Comparison of ENCODE assay signal across 24 mouse cellular contexts in genomic region chr13:58924486-58924885, GRCm38 (mm10).
DNase-seq lines count a peak whose midpoint lies in the region; ATAC-seq and TF ChIP-seq lines count a peak whose summit lies in the region.
"Had no signal": no experiment of that assay in that cellular context is flagged by ENCODE, and none has a peak within 500 bp of the region (broad histone marks: within the 10 kb centered on the region; RNA-seq: fewer than 3 reads in every experiment).

No protein-coding gene starts in this region.

- H3K4me1 ChIP-seq in forebrain, embryonic 10.5 days, result peaks cover 47% of the 10 kb centered on the region
- H3K4me1 ChIP-seq in forebrain, embryonic 16.5 days (replicated peaks; ENCODE audit: control insufficient read depth, insufficient read depth, low read length), result peaks cover 28% of the 10 kb centered on the region
- peaks cover 2% of the 10 kb centered on the region; the same call in 1 of the 2 replicates for H3K4me1 ChIP-seq in midbrain, embryonic 11.5 days (ENCODE audit: control insufficient read depth, insufficient read depth, low read length)
- peaks cover 22% of the 10 kb centered on the region for H3K4me1 ChIP-seq in midbrain, embryonic 10.5 days
- H3K4me1 ChIP-seq: embryonic facial prominence, embryonic 15.5 days had no signal

- no peak overlapping the region for H3K4me3 ChIP-seq in forebrain, embryonic 10.5 days
- H3K4me3 ChIP-seq in forebrain, embryonic 16.5 days (replicated peaks; ENCODE audit: low read length), result no peak overlapping the region
- no peak overlapping the region for H3K4me3 ChIP-seq in layer of hippocampus, adult 2 months
- no peak overlapping the region for H3K4me3 ChIP-seq in midbrain, embryonic 11.5 days (ENCODE audit: low read depth, low read length)
- no peak overlapping the region for H3K4me3 ChIP-seq in midbrain, embryonic 10.5 days
- H3K4me3 ChIP-seq: embryonic facial prominence, embryonic 15.5 days; erythroblast, embryonic 14.5 days; gastrocnemius, adult 2 months; hindbrain, embryonic 12.5 days had no signal

- 0 out of 2 replicates have a peak overlapping the region, but pooled peaks have one; percentile 31 for H3K27ac ChIP-seq in forebrain, embryonic 10.5 days
- no peak overlapping the region for H3K27ac ChIP-seq in forebrain, embryonic 16.5 days (ENCODE audit: low read length)
- 0 out of 2 replicates have a peak overlapping the region, but pooled peaks have one; percentile 7 for H3K27ac ChIP-seq in layer of hippocampus, adult 2 months
- no peak overlapping the region for H3K27ac ChIP-seq in midbrain, embryonic 11.5 days (ENCODE audit: low read depth, low read length)
- no peak overlapping the region for H3K27ac ChIP-seq in midbrain, embryonic 10.5 days (replicated peaks)
- H3K27ac ChIP-seq: embryonic facial prominence, embryonic 15.5 days; gastrocnemius, adult 2 months; hindbrain, embryonic 12.5 days had no signal

- no peak overlapping the region for H3K4me2 ChIP-seq in forebrain, embryonic 16.5 days (ENCODE audit: low read length)
- no peak overlapping the region for H3K4me2 ChIP-seq in midbrain, embryonic 11.5 days
- H3K4me2 ChIP-seq: embryonic facial prominence, embryonic 15.5 days; hindbrain, embryonic 12.5 days had no signal

- ATAC-seq in forebrain, embryonic 16.5 days, result no peak
- ATAC-seq in midbrain, embryonic 11.5 days (ENCODE audit: low FRiP score), result no peak
- ATAC-seq: CD4-positive, CD25-positive, alpha-beta regulatory T cell, adult 4 months; hindbrain, embryonic 16.5 days; inflammation-experienced regulatory T-cells, adult 6 months had no signal

- WGBS in forebrain, embryonic 10.5 days, result 82% methylated on average over 3 of the region's 3 CpGs
- 21% methylated on average over 3 of the region's 3 CpGs for WGBS in forebrain, embryonic 16.5 days
- WGBS in midbrain, embryonic 11.5 days, result 77% methylated on average over 3 of the region's 3 CpGs
- WGBS in midbrain, embryonic 10.5 days, result 86% methylated on average over 3 of the region's 3 CpGs

- DNase-seq in forebrain, embryonic 10.5 days (ENCODE audit: extremely low spot score, low spot score), result no peak
- no peak for DNase-seq in layer of hippocampus, adult 2 months (ENCODE audit: low spot score in 2 of 2)
- no peak for DNase-seq in layer of hippocampus, adult 8-10 months (ENCODE audit: low spot score in 2 of 2)
- peak; percentile 69 for DNase-seq in midbrain, embryonic 11.5 days (ENCODE audit: low spot score, missing footprints)
- no peak for DNase-seq in midbrain, embryonic 10.5 days (ENCODE audit: low spot score)
- DNase-seq in retina, postnatal 1 day, result no peak
- DNase-seq: adrenal gland, adult 8-10 months; B cell, adult 2 months; cerebellum, adult 11 months; cerebellum, adult 8-10 months; cerebellum, postnatal 14 days; embryo, embryonic 11 days; gastrocnemius, adult 2 months; gastrocnemius, postnatal 25 days; heart, postnatal 10 days; heart, postnatal 4 days had no signal

- no peaks in the 10 kb centered on the region for H3K27me3 ChIP-seq in forebrain, embryonic 10.5 days (ENCODE audit: poor library complexity, severe bottlenecking)
- H3K27me3 ChIP-seq in forebrain, embryonic 16.5 days (replicated peaks; ENCODE audit: control insufficient read depth, insufficient read depth, low read length), result no peaks in the 10 kb centered on the region
- H3K27me3 ChIP-seq in midbrain, embryonic 11.5 days (ENCODE audit: control insufficient read depth, insufficient read depth, low read length), result no peaks in the 10 kb centered on the region
- no peaks in the 10 kb centered on the region for H3K27me3 ChIP-seq in midbrain, embryonic 10.5 days (ENCODE audit: low read depth, poor library complexity, severe bottlenecking)
- H3K27me3 ChIP-seq: embryonic facial prominence, embryonic 15.5 days; hindbrain, embryonic 12.5 days had no signal

- no peak for TF ChIP-seq CTCF in layer of hippocampus, adult 2 months (conservative IDR thresholded peaks at IDR 0.05)

- no peaks in the 10 kb centered on the region for H3K36me3 ChIP-seq in forebrain, embryonic 10.5 days (replicated peaks)
- no peaks in the 10 kb centered on the region for H3K36me3 ChIP-seq in forebrain, embryonic 16.5 days (ENCODE audit: control insufficient read depth, insufficient read depth)
- no peaks in the 10 kb centered on the region for H3K36me3 ChIP-seq in midbrain, embryonic 11.5 days (ENCODE audit: control insufficient read depth, insufficient read depth, low read length)
- no peaks in the 10 kb centered on the region for H3K36me3 ChIP-seq in midbrain, embryonic 10.5 days
- H3K36me3 ChIP-seq: embryonic facial prominence, embryonic 15.5 days; G1E; hindbrain, embryonic 12.5 days had no signal

- no peak overlapping the region for H3K9ac ChIP-seq in forebrain, embryonic 16.5 days (replicated peaks; ENCODE audit: low read depth, low read length)
- H3K9ac ChIP-seq in midbrain, embryonic 11.5 days (ENCODE audit: low read length), result no peak overlapping the region
- H3K9ac ChIP-seq: embryonic facial prominence, embryonic 15.5 days; hindbrain, embryonic 12.5 days had no signal

- H3K9me3 ChIP-seq in forebrain, embryonic 10.5 days, result no peaks in the 10 kb centered on the region
- H3K9me3 ChIP-seq in forebrain, embryonic 16.5 days (ENCODE audit: control insufficient read depth, low read length), result no peaks in the 10 kb centered on the region
- no peaks in the 10 kb centered on the region for H3K9me3 ChIP-seq in midbrain, embryonic 11.5 days (ENCODE audit: control insufficient read depth, low read length)
- H3K9me3 ChIP-seq in midbrain, embryonic 10.5 days (replicated peaks), result no peaks in the 10 kb centered on the region
- H3K9me3 ChIP-seq: embryonic facial prominence, embryonic 15.5 days; hindbrain, embryonic 12.5 days had no signal

Comparison
In these comparisons a context has a peak if more than half of its experiments do, and no peak if none do; other contexts are left out.
1. H3K27ac ChIP-seq: peak in forebrain, embryonic 10.5 days (single experiment) and layer of hippocampus, adult 2 months (single experiment); none in forebrain, embryonic 16.5 days (single experiment), midbrain, embryonic 11.5 days (single experiment) and midbrain, embryonic 10.5 days (single experiment).